Mouse (Mus musculus): ENCODE data around the gene Syap1.

DNA sequence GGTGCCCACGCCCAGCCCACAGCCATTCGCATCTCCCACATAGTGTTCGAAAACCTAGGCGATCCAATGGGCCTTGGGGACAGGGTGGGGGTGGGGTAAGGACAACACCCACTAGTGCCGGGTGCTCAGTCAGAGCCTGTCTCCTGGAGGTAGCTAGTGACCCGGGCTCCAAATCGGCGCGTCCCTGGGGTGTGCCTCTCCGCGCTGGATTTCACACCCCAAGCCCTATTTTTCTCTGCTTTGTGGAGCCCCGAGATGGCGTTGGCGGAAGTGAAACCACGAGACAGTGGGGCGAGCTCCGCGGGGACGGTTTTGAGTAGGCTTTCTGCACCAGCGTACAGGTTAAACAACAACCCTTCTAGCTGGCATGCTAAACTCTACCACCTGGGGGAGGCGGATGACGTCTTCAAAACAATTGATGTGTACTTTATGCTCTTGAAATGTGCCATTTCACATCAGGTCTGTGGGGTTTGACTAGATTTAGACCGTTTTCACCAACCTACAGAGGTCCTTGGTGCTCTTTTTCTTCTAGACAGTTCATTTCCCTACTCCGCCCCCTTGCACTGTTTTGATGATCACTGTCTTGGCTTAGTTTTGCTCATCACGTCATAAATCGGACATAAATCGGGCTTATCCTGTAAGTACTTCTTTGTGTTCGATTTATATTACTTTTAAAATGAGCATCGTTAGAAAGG is 13.9 kb upstream of the Syap1 start:
- no peak for TF ChIP-seq POLR2A (IDR thresholded peaks at IDR 0.05; ENCODE audit: insufficient read depth, low read depth, low read length)
- no peak for TF ChIP-seq CTCF (IDR thresholded peaks at IDR 0.05; ENCODE audit: insufficient read depth, low read depth, low read length)

Measured in olfactory bulb, adult 2 months (tissue).